Mouse (Mus musculus): Measurements from ENCODE around the gene Nob1. TPM values are rescaled to one million over a fixed set of nuclear protein-coding genes. Genes with fewer than 3 reads are reported as not detected.

Nob1 gene
- polyA plus RNA-seq, 1 experiment, result 48.2 TPM

GRCm38 (mm10) chr8:107447713-107448112 lies 22.9 kb upstream of the Nob1 start:
- TF ChIP-seq GATA1 (IDR thresholded peaks at IDR 0.05; ENCODE audit: low read length), result no peak

DNA sequence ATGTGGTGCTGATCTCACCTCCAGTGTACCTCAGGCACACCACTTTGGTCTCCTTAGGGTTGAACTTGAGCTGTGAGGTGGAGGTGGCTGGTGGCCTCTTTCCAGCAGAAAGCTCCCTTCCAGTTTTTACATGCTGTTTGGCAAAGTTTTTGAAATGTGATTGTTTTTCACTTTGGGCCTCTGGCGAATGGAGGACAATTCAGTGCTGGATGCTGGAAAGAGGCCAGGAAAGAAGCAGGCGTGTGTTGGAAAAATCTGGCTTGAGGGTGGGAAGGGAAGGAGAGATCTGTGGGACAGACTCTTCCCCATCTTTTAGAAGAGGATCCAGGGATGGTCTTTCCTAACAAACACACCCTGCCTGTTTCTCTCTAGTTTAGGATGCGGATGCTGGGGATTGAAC lies 19.8 kb upstream of the Nob1 start:
- no peak for TF ChIP-seq GATA1 (IDR thresholded peaks at IDR 0.05; ENCODE audit: low read length)

DNA sequence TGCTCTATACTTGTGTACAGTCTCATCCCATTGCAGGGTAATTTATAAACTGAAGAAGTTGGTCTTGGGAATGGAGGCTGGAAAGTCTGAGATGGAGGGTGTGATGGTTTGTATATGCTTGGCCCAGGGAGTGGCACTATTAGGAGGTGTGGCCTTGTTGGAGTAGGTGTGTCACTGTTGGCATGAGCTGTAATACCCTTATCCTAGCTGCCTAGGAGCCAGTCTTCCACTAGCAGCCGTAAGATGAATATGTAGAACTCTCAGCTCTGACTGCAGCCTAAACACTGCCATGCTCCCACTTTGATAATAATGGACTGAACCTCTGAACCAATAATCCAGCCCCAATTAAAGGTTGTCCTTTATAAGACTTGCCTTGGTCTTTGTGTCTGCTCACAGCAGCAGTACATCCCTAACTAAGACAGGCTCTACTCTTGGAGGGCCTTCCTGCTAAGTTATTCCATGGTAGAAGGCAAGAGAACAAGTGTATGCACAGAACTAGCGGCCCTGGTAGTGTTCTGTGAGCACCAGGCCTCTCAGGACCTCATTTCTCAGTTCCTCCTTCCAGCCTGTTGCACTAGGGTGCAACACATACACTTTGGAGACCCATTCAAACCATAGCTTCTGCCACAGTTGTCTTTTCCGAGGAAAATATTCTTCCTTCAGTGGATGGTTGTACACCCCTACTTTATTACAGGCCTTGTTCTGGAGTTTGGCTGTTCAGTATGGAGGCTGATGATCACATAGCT lies 15.2 kb upstream of the Nob1 start:
- no peak for TF ChIP-seq GATA1 (IDR thresholded peaks at IDR 0.05; ENCODE audit: low read length)

DNA sequence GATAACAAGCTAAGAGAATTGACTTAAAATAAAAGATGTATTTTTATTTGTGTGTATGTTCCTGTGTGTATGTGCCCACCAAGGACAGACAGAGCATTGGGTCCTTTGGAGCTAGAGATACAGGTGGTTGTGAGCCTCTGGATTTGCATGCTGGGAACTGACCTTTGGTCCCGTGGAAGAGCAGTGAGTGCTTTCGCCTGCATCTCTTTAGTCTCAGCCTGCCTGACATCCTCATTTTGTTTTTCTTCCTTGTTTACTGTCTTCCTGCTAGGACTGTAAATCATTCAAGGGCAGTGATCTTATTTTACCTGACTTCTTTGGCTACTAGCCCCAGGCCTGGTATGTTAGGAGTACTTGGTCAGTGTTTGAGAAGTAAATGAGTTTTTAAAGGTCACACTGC lies 12.9 kb upstream of the Nob1 start:
- TF ChIP-seq GATA1 (IDR thresholded peaks at IDR 0.05; ENCODE audit: low read length), result no peak

DNA sequence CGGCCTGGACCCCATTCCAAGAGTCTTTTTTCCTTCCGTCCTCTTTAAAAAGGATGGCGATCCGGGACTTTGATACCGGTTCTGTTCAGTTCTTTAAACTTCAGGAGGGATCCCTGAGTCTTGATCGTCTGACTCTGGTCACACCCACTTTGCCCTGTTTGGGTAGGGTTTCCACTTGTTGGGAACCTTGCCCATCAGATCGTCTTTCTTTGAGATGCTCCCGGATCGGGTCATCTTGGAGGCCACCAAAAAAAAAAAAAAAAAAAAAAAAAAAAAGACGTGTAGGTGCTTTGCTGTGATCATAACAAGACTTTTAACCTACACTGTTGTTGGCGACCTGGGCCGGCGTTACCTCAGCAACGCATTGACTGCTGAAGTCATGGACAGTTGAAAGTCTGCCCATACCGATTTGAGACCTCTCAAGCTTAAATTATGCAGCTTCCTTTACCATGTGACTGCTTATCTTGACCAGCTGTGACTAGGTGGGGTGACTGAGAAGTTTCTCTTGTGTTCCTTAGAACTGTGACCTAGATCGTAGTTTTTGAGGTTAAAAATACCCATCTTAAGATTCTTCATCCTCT lies 12.1 kb upstream of the Nob1 start:
- TF ChIP-seq GATA1 (IDR thresholded peaks at IDR 0.05; ENCODE audit: low read length), result peak; percentile 20

GRCm38 (mm10) chr8:107435962-107436831 lies 11.3 kb upstream of the Nob1 start, which contains the start of gene Wwp2:
Gene Wwp2 (plus strand): TSS chr8:107436365.
- TF ChIP-seq GATA1 (IDR thresholded peaks at IDR 0.05; ENCODE audit: low read length), result no peak

DNA sequence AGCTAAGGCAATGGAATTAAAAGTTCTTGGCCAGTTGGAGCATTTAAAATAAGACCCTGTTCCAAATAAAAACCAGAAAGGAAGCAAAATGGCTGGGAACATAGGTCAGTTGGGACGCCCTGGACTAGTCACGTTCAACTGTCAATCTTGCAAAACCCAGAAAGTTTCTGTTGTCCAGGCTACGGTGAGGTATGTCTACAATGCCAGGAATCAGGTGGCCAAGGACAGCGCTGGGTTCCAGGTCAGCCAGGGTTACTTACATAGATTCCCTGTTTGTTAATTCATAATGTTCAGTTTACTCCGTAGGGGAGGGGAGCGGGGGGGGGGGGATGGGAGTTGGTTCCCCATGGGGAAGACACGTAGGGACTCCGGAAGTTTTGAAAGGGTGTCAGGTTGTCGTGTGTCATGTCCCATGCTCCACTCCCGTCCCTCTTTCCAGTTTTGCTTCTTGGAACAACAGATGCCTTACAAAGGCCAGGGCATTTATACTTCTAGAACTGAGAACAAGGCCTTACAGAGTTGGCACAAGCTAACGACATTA lies 10.6 kb upstream of the Nob1 start:
- TF ChIP-seq GATA1 (IDR thresholded peaks at IDR 0.05; ENCODE audit: low read length), result no peak

- no peak for TF ChIP-seq GATA1 (IDR thresholded peaks at IDR 0.05; ENCODE audit: low read length)
Observed at GRCm38 (mm10) chr8:107430821-107431220, 6.0 kb upstream of the Nob1 start.

- TF ChIP-seq GATA1 (IDR thresholded peaks at IDR 0.05; ENCODE audit: low read length), result no peak
Observed at GRCm38 (mm10) chr8:107425230-107425597, 363 bp upstream of the Nob1 start.

DNA sequence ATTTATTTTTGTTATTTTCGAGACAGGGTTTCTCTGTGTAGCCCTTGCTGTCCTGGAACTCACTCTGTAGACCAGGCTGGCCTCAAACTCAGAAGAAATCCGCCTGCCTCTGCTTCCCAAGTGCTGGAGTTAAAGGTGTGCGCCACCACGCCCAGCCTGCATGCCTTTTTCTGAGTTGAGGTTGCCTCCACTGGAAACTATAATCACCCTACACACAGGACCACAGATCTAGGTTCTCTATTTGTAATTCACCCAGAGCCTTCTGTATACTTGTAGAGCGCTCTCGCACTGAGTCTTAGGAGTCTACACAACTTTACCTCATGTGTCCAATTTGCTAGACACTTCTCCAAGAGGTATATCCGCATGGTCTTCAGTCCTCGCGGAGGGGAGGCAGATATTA lies 675 bp downstream of the Nob1 start:
- no peak for TF ChIP-seq GATA1 (IDR thresholded peaks at IDR 0.05; ENCODE audit: low read length)

GRCm38 (mm10) chr8:107417001-107417400 lies 7.8 kb downstream of the Nob1 start:
- no peak for TF ChIP-seq GATA1 (IDR thresholded peaks at IDR 0.05; ENCODE audit: low read length)

DNA sequence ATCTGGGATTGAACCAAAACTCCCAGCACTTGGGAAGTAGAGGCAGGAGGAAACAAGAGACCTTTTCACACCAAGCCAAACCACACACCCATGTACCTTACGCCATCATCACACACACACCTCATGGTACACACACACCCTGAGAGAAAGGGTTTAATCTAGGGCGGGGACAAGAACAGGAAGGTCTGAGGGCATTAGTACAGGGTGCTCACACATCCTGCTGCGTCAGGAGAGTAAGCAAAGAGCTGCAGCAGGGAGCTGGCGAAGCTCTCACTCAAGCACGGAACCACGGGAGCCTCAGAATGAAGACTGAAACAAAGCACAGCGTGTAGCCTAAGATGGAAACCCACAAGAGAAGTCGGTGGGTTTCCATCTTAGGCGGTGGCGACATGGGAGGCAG lies 11.0 kb downstream of the Nob1 start:
- TF ChIP-seq GATA1 (IDR thresholded peaks at IDR 0.05; ENCODE audit: low read length), result no peak

DNA sequence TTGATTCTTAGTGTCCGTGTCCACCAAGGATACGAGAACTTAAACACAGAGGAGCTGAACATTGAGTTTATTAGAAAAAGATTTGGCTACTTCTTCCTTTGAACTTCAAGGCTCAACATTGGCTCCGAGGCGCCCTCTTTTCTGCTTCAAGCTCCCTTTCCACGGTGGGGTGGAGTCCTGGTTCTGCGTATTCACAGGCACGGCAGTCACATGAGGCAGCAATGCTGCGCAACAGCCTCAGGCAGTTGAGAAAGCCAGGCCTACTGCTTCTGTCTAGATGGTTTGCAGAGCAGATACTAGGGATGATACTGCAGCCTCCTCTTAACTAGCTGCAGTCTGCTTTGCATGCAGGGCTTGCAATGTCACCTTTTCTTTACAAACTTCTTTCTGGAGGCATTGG lies 12.3 kb downstream of the Nob1 start:
- no peak for TF ChIP-seq GATA1 (IDR thresholded peaks at IDR 0.05; ENCODE audit: low read length)

DNA sequence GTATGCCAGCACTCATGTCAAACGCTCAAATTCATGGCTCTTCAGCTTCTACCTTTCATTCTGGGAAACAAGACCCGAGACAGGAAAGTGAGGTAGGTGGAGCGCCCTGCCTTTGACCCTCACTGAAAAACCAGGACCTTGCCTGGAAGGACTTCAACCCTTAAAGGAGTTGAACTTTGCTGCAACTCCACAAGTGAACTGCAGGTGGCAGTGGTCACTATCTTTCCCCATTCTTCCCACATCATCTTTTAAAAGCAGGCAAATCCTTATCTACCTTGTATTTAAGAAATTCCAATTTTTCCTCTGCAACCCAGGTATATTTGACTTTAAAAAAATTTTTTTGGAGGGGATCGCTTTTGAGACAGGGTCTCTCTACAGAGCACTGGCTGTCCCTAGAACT lies 13.5 kb downstream of the Nob1 start:
- no peak for TF ChIP-seq GATA1 (IDR thresholded peaks at IDR 0.05; ENCODE audit: low read length)

DNA sequence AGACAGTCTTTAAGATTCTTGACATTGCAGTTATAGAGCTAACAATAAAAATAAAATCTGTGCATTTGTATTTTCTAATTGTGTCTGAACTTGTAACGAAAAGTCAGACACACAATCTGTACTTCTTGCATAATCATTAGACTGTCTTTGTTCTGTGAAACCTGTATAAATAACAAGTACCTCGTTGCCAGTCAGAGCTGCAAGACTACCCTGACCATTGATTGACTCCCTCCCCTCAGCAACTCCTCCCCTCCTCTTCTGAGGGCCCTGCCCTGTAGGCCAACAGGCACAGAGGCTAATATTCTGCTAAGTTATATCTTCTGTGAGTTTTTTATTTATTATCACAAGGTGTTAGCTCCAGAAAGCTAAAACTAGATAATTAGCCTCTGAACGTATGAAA lies 18.9 kb downstream of the Nob1 start:
- TF ChIP-seq GATA1 (IDR thresholded peaks at IDR 0.05; ENCODE audit: low read length), result no peak

DNA sequence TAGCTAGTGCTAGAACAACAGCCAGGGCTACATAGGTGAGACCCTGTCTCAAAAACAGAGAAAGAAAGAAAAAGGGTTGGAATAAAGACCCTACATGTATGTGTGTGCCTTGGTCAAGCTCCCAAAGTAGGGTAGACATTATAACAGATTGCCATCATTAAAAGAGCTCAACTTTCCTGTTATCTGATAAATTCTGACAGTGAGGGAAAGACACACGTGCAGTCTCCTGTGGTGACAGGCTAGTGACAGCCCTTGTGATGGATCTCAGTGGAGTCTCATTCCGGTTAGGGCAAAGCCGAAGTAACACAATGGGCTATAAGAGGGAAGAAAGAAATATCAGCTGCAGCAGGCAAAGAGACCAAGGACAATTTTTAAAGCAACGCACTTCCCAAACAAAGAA lies 20.8 kb downstream of the Nob1 start:
- no peak for TF ChIP-seq GATA1 (IDR thresholded peaks at IDR 0.05; ENCODE audit: low read length)
